ENCODE assay signal across 26 mouse cellular contexts in genomic region chr10:60053073-60053472, GRCm38 (mm10).
"Had no signal": no experiment of that assay in that cellular context is flagged by ENCODE, and none has a peak within 500 bp of the region (broad histone marks: within the 10 kb centered on the region; RNA-seq: fewer than 3 reads in every experiment).

No protein-coding gene starts in this region.

- H3K27ac ChIP-seq: gastrocnemius, adult 2 months; heart, adult 2 months; heart, embryonic 13.5 days; heart, embryonic 15.5 days; hindbrain, embryonic 13.5 days; hindbrain, embryonic 15.5 days; hindbrain, postnatal 0 days; kidney, embryonic 15.5 days; limb, embryonic 13.5 days; limb, embryonic 15.5 days; liver, embryonic 12.5 days; liver, embryonic 14.5 days had no signal

- H3K9me3 ChIP-seq: liver, embryonic 12.5 days had no signal

- H3K4me1 ChIP-seq: heart, embryonic 13.5 days; heart, embryonic 15.5 days; hindbrain, embryonic 13.5 days; hindbrain, embryonic 15.5 days; kidney, embryonic 15.5 days; limb, embryonic 13.5 days; limb, embryonic 15.5 days; liver, embryonic 12.5 days had no signal

- H3K27me3 ChIP-seq: heart, embryonic 13.5 days; heart, embryonic 15.5 days; hindbrain, embryonic 13.5 days; hindbrain, embryonic 15.5 days; kidney, embryonic 15.5 days; limb, embryonic 13.5 days; limb, embryonic 15.5 days; liver, embryonic 12.5 days had no signal

- H3K4me3 ChIP-seq: gastrocnemius, adult 2 months; heart, adult 2 months; heart, embryonic 13.5 days; heart, embryonic 15.5 days; hindbrain, embryonic 13.5 days; hindbrain, embryonic 15.5 days; kidney, embryonic 15.5 days; limb, embryonic 13.5 days; limb, embryonic 15.5 days; liver, embryonic 12.5 days had no signal

- ATAC-seq: hindbrain, postnatal 0 days; intestine, embryonic 16.5 days; liver, embryonic 12.5 days had no signal

- H3K4me2 ChIP-seq: heart, embryonic 11.5 days; heart, embryonic 13.5 days; heart, embryonic 15.5 days; hindbrain, embryonic 13.5 days; hindbrain, embryonic 15.5 days; kidney, embryonic 15.5 days; limb, embryonic 13.5 days; limb, embryonic 15.5 days; liver, embryonic 12.5 days had no signal

- H3K9ac ChIP-seq: heart, embryonic 13.5 days; heart, embryonic 15.5 days; hindbrain, embryonic 13.5 days; hindbrain, embryonic 15.5 days; kidney, embryonic 15.5 days; limb, embryonic 13.5 days; limb, embryonic 15.5 days; liver, embryonic 12.5 days; liver, embryonic 14.5 days had no signal

- DNase-seq: gastrocnemius, adult 2 months; gastrocnemius, postnatal 10 days; gastrocnemius, postnatal 25 days; heart, adult 11 months; heart, adult 2 months; heart, postnatal 14 days; heart, postnatal 36 days; kidney, adult 11 months; kidney, adult 2 months; kidney, adult 9 months; kidney, postnatal 10 days; kidney, postnatal 25 days; layer of hippocampus, postnatal 36 days; left cerebral cortex, postnatal 4 days had no signal
